Mouse (Mus musculus): ENCODE results near the gene Xiap. TPM values are rescaled to one million over a fixed set of nuclear protein-coding genes. Genes with fewer than 3 reads are reported as not detected.

Xiap gene
- polyA plus RNA-seq, 1 experiment from 2014 or later = 19.1 TPM

DNA sequence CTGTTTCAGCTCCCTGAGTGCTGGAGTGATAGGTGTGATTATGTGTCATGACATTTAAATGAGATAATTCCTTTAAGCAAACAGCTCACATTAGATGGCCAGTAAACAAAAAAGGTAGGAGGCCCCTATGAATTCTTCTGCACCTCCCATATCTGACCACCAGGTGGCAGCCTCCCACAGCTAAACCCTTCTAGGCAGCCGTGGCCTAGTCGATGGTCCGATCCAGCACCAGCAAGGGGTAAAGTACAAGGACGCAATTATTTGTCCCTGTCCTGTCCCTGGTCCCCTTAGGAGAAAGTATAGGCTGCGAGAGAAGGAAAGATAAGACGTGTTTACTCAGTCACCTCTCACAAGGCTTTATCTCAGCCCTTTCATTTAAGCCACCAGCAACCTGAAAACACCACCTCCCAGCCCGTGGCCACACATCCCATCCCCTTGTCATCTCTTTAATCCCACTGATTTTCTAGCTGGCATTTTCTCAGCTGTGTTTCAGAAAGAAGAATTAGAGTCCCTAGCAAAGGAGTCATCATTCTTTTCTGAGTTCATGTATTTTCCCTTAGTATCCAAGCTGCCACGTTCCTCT lies 26.3 kb upstream of the Xiap start:
- no peaks in the 10 kb centered on the region for H3K4me1 ChIP-seq (replicated peaks; ENCODE audit: control insufficient read depth, insufficient read depth, low read length)
- no peaks in the 10 kb centered on the region for H3K9me3 ChIP-seq (ENCODE audit: control insufficient read depth, low read length)
- H3K36me3 ChIP-seq (ENCODE audit: control insufficient read depth, insufficient read depth, low read length) = no peaks in the 10 kb centered on the region
- H3K9ac ChIP-seq (ENCODE audit: low read length) = no peak overlapping the region
- DNase-seq (ENCODE audit: low spot score) = peak; percentile 76
- no peaks in the 10 kb centered on the region for H3K27me3 ChIP-seq (replicated peaks; ENCODE audit: control insufficient read depth, insufficient read depth, low read length)
- H3K27ac ChIP-seq (ENCODE audit: low read depth) = no peak overlapping the region
- ATAC-seq (replicated peaks; ENCODE audit: low FRiP score, low TSS enrichment, low read depth) = peak; percentile 74; the same call in 1 of the 2 replicates
- no peak overlapping the region for H3K4me3 ChIP-seq (ENCODE audit: low read depth, low read length)
- WGBS = 42% methylated on average over 8 of the region's 8 CpGs
- no peak overlapping the region for H3K4me2 ChIP-seq (ENCODE audit: low read length)

- no peak overlapping the region for H3K9ac ChIP-seq (ENCODE audit: low read length)
- no peak overlapping the region for H3K27ac ChIP-seq (ENCODE audit: low read depth)
- H3K4me1 ChIP-seq (replicated peaks; ENCODE audit: control insufficient read depth, insufficient read depth, low read length) = no peaks in the 10 kb centered on the region
- H3K9me3 ChIP-seq (ENCODE audit: control insufficient read depth, low read length) = no peaks in the 10 kb centered on the region
- no peak overlapping the region for H3K4me3 ChIP-seq (ENCODE audit: low read depth, low read length)
- WGBS = 76% methylated on average over 7 of the region's 7 CpGs
- ATAC-seq (replicated peaks; ENCODE audit: low FRiP score, low TSS enrichment, low read depth) = no peak
- H3K4me2 ChIP-seq (ENCODE audit: low read length) = no peak overlapping the region
- no peaks in the 10 kb centered on the region for H3K27me3 ChIP-seq (replicated peaks; ENCODE audit: control insufficient read depth, insufficient read depth, low read length)
- no peaks in the 10 kb centered on the region for H3K36me3 ChIP-seq (ENCODE audit: control insufficient read depth, insufficient read depth, low read length)
- DNase-seq (ENCODE audit: low spot score) = no peak
These were observed 25.6 kb upstream of the Xiap start for GRCm38 (mm10) chrX:42033911-42034310.

GRCm38 (mm10) chrX:42039481-42039880 lies 20.0 kb upstream of the Xiap start:
- H3K9me3 ChIP-seq (ENCODE audit: control insufficient read depth, low read length) = no peaks in the 10 kb centered on the region
- H3K36me3 ChIP-seq (ENCODE audit: control insufficient read depth, insufficient read depth, low read length) = no peaks in the 10 kb centered on the region
- no peak overlapping the region for H3K27ac ChIP-seq (ENCODE audit: low read depth)
- H3K4me1 ChIP-seq (replicated peaks; ENCODE audit: control insufficient read depth, insufficient read depth, low read length) = no peaks in the 10 kb centered on the region
- H3K27me3 ChIP-seq (replicated peaks; ENCODE audit: control insufficient read depth, insufficient read depth, low read length) = no peaks in the 10 kb centered on the region
- ATAC-seq (replicated peaks; ENCODE audit: low FRiP score, low TSS enrichment, low read depth) (no peak), DNase-seq (ENCODE audit: low spot score) (no peak)
- no peak overlapping the region for H3K4me2 ChIP-seq (ENCODE audit: low read length)
- H3K9ac ChIP-seq (ENCODE audit: low read length) = no peak overlapping the region
- 86% methylated on average over 5 of the region's 6 CpGs for WGBS
- no peak overlapping the region for H3K4me3 ChIP-seq (ENCODE audit: low read depth, low read length)

DNA sequence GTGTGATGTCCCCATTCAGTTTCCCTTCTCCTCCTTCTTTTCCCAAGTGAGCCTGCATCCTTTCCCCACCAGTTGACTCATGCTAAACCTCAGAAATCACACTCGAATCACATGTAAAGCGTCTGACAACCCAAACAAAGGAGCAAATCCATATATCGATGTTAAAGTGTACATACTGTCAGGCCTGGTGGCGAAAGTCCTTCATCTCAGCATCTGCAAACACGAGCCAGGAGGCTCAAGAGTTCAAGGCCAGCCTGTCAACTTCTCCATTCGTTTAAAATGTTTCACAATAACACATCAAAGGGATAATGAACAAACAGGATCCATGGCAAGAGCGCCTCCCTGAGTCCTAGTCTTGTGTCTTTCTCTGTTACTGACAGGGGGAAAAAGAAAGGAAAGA lies 14.5 kb upstream of the Xiap start:
- Histone ChIP-seq H3K9me3 (ENCODE audit: control insufficient read depth, low read length) (no peaks in the 10 kb centered on the region), H3K9ac (ENCODE audit: low read length) (no peak overlapping the region), H3K4me3 (ENCODE audit: low read depth, low read length) (no peak overlapping the region), H3K4me2 (ENCODE audit: low read length) (no peak overlapping the region), H3K4me1 (replicated peaks; ENCODE audit: control insufficient read depth, insufficient read depth, low read length) (no peaks in the 10 kb centered on the region), H3K36me3 (ENCODE audit: control insufficient read depth, insufficient read depth, low read length) (no peaks in the 10 kb centered on the region), H3K27me3 (replicated peaks; ENCODE audit: control insufficient read depth, insufficient read depth, low read length) (no peaks in the 10 kb centered on the region), H3K27ac (ENCODE audit: low read depth) (no peak overlapping the region)
- ATAC-seq (replicated peaks; ENCODE audit: low FRiP score, low TSS enrichment, low read depth) (no peak), DNase-seq (ENCODE audit: low spot score) (no peak)
- WGBS = 72% methylated on average over 7 of the region's 7 CpGs

DNA sequence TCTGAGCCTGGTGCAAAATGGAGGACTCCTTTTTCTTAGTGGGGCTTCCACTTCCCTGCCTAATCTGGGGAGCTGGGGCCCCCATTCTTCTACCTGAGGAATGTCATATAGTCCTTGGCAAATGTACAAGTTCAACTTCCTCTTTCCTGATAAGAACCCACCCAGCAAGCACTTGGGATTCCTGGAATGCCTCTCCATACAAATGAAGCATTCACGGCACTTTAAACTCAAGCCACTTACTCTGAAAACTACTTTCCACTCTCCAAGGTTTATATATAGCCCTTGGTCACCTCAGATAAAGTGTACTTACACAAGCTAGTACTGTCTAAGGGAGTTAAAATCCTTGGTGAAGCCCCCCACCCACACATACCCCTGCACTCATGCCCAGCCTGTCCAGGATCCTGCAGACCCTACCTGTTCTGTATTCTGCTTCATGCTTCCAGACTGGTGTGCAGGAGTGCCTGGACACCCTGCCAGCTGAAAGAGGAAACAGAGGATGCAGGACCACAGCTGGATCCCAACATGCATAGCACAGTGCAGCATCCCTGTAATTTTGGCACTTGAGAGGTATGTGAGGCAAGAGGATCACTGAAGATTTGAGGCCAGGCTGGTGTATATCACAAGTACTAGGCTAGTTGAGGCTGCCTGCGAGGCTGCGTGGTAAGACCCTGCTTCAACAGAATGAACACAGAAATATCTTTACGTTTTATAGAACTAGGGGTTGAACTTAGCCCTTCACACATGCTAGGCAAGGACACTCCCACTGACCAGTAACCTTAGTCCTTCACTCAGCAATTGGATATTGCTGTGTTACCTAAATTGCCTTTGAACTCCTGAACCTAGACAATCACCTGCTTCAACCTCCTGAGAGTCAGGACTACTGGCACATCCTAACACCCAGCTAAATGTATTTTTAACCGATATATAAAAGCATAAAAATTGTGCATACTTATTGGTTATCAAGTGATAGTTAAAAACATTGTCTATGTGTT lies 8.5 kb upstream of the Xiap start:
- DNase-seq (ENCODE audit: low spot score) (no peak), ATAC-seq (replicated peaks; ENCODE audit: low FRiP score, low TSS enrichment, low read depth) (no peak)
- Histone ChIP-seq H3K4me2 (ENCODE audit: low read length) (no peak overlapping the region), H3K27ac (ENCODE audit: low read depth) (no peak overlapping the region), H3K36me3 (ENCODE audit: control insufficient read depth, insufficient read depth, low read length) (no peaks in the 10 kb centered on the region), H3K27me3 (replicated peaks; ENCODE audit: control insufficient read depth, insufficient read depth, low read length) (no peaks in the 10 kb centered on the region), H3K4me3 (ENCODE audit: low read depth, low read length) (no peak overlapping the region), H3K9ac (ENCODE audit: low read length) (no peak overlapping the region), H3K9me3 (ENCODE audit: control insufficient read depth, low read length) (no peaks in the 10 kb centered on the region), H3K4me1 (replicated peaks; ENCODE audit: control insufficient read depth, insufficient read depth, low read length) (no peaks in the 10 kb centered on the region)
- 58% methylated on average over 5 of the region's 5 CpGs for WGBS

DNA sequence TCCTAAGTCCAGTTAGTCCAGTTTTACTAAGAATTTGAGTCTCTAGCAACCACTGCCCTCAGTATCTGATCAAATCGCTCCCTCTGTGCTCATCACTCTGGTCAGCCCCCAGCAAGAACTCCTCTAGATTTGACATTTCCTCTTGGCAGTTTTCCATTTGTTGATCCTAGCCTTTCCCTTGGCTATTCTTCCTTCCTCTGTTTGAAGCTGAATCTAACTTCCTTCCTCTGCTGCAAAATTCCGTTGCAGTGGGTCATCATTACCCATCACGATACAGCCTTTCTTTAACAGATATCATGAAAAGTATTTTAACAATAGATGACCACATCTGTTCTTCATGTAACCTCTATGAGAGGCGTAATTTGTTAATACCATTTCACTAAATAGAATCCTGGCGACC lies 2.5 kb upstream of the Xiap start:
- Histone ChIP-seq H3K4me1 (replicated peaks; ENCODE audit: control insufficient read depth, insufficient read depth, low read length) (no peaks in the 10 kb centered on the region), H3K9me3 (ENCODE audit: control insufficient read depth, low read length) (no peaks in the 10 kb centered on the region), H3K36me3 (ENCODE audit: control insufficient read depth, insufficient read depth, low read length) (no peaks in the 10 kb centered on the region), H3K9ac (ENCODE audit: low read length) (no peak overlapping the region), H3K27me3 (replicated peaks; ENCODE audit: control insufficient read depth, insufficient read depth, low read length) (no peaks in the 10 kb centered on the region), H3K27ac (ENCODE audit: low read depth) (no peak overlapping the region), H3K4me2 (ENCODE audit: low read length) (no peak overlapping the region), H3K4me3 (ENCODE audit: low read depth, low read length) (no peak overlapping the region)
- no peak for ATAC-seq (replicated peaks; ENCODE audit: low FRiP score, low TSS enrichment, low read depth)
- 68% methylated on average over 5 of the region's 5 CpGs for WGBS
- DNase-seq (ENCODE audit: low spot score) = no peak

- ATAC-seq (replicated peaks; ENCODE audit: low FRiP score, low TSS enrichment, low read depth) (no peak), DNase-seq (ENCODE audit: low spot score) (no peak)
- H3K4me2 ChIP-seq (ENCODE audit: low read length) = no peak overlapping the region
- H3K27me3 ChIP-seq (replicated peaks; ENCODE audit: control insufficient read depth, insufficient read depth, low read length) = no peaks in the 10 kb centered on the region
- H3K4me3 ChIP-seq (ENCODE audit: low read depth, low read length) = no peak overlapping the region
- no peaks in the 10 kb centered on the region for H3K9me3 ChIP-seq (ENCODE audit: control insufficient read depth, low read length)
- no peaks in the 10 kb centered on the region for H3K36me3 ChIP-seq (ENCODE audit: control insufficient read depth, insufficient read depth, low read length)
- 84% methylated on average over 4 of the region's 4 CpGs for WGBS
- no peak overlapping the region for H3K27ac ChIP-seq (ENCODE audit: low read depth)
- H3K4me1 ChIP-seq (replicated peaks; ENCODE audit: control insufficient read depth, insufficient read depth, low read length) = no peaks in the 10 kb centered on the region
- no peak overlapping the region for H3K9ac ChIP-seq (ENCODE audit: low read length)
These were observed 1.6 kb upstream of the Xiap start for GRCm38 (mm10) chrX:42057873-42058272.

- DNase-seq (ENCODE audit: low spot score) (no peak), ATAC-seq (replicated peaks; ENCODE audit: low FRiP score, low TSS enrichment, low read depth) (no peak)
- Histone ChIP-seq H3K36me3 (ENCODE audit: control insufficient read depth, insufficient read depth, low read length) (no peaks in the 10 kb centered on the region), H3K9ac (ENCODE audit: low read length) (no peak overlapping the region), H3K27ac (ENCODE audit: low read depth) (no peak overlapping the region), H3K9me3 (ENCODE audit: control insufficient read depth, low read length) (no peaks in the 10 kb centered on the region), H3K27me3 (replicated peaks; ENCODE audit: control insufficient read depth, insufficient read depth, low read length) (no peaks in the 10 kb centered on the region), H3K4me3 (ENCODE audit: low read depth, low read length) (no peak overlapping the region), H3K4me1 (replicated peaks; ENCODE audit: control insufficient read depth, insufficient read depth, low read length) (no peaks in the 10 kb centered on the region), H3K4me2 (ENCODE audit: low read length) (no peak overlapping the region)
- 57% methylated on average over 1 of the region's 1 CpGs for WGBS
These were observed 4.1 kb downstream of the Xiap start for GRCm38 (mm10) chrX:42063621-42064020.

Measured in intestine, embryonic 14.5 days (tissue).